Mouse (Mus musculus) small intestine, adult 2 months (tissue): ENCODE results near the gene Gnaq. TPM values are rescaled to one million over a fixed set of nuclear protein-coding genes. Genes with fewer than 3 reads are reported as not detected.

Experiments
- H3K27ac ChIP-seq: fragments of 200-500 bp; 2 replicates; pipeline ENCODE4 v1.5.1; 2012; ENCODE audit warnings: low read depth, low read length, control low read depth, inconsistent platforms; ENCODE audit not compliant: insufficient read depth
- H3K27me3 ChIP-seq: fragments of 200-500 bp; 2 replicates; pipeline ENCODE4 v1.6.1; 2012; ENCODE audit warnings: mild to moderate bottlenecking, moderate library complexity, low read length, inconsistent platforms; ENCODE audit not compliant: control insufficient read depth, insufficient read depth
- H3K36me3 ChIP-seq: fragments of 200-500 bp; 2 replicates; pipeline ENCODE4 v1.6.1; 2012; ENCODE audit warnings: mild to moderate bottlenecking, low read length, control low read depth, inconsistent platforms; ENCODE audit not compliant: control insufficient read depth, insufficient read depth
- H3K4me1 ChIP-seq: fragments of 200-500 bp; 2 replicates; pipeline ENCODE4 v1.6.1; 2012; ENCODE audit warnings: low read length, inconsistent platforms, mixed read lengths; ENCODE audit not compliant: control insufficient read depth, insufficient read depth, insufficient read length
- H3K4me3 ChIP-seq: fragments of 200-500 bp; 2 replicates; pipeline ENCODE4 v1.5.1; 2012; ENCODE audit warnings: low read depth, mild to moderate bottlenecking, control low read depth, inconsistent platforms, low read length, moderate library complexity
- CTCF ChIP-seq: fragments of 200-500 bp; IDR thresholded peaks from 2 replicates; pipeline ENCODE4 v1.5.1; 2012; ENCODE audit warnings: low read depth, mild to moderate bottlenecking, control low read depth, inconsistent platforms, low read length, moderate library complexity, mixed read lengths; ENCODE audit not compliant: insufficient replicate concordance, insufficient read length; ENCODE audit errors: extremely low read depth
- POLR2A ChIP-seq: fragments of 200-500 bp; IDR thresholded peaks from 2 replicates; pipeline ENCODE4 v1.6.1; 2012; ENCODE audit warnings: low read depth, mild to moderate bottlenecking, control low read depth, inconsistent platforms, low read length, moderate library complexity
- WGBS: fragments of 180-500 bp; shearing (Covaris S2); methylation state at CpG from one replicate; pipeline ENCODE4 v1.1.7; 2018; 5-methylcytosine and 5-hydroxymethylcytosine counted together
- polyA plus RNA-seq: library from polyadenylated mRNA; depleted of rRNA; stranded (reverse); fragments of >200 nt; gene quantifications from 2 replicates; pipeline ENCODE4 v1.2.3, GENCODE M21; 2012

The Gnaq gene
- polyA plus RNA-seq, 1 experiment, result 16.1 TPM

GRCm38 (mm10) chr19:16181258-16181657, 48.6 kb downstream of the Gnaq start:
- WGBS, result 74% methylated on average over 3 of the region's 3 CpGs

GRCm38 (mm10) chr19:16181852-16182475, 49.3 kb downstream of the Gnaq start:
- no peak overlapping the region for H3K27ac ChIP-seq
- 85% methylated on average over 7 of the region's 7 CpGs for WGBS
- TF ChIP-seq POLR2A (no peak), CTCF (no peak)
- peaks cover 8% of the 10 kb centered on the region; the same call in 1 of the 2 replicates for H3K4me1 ChIP-seq
- H3K27me3 ChIP-seq, result no peaks in the 10 kb centered on the region
- no peak overlapping the region for H3K4me3 ChIP-seq
- no peaks in the 10 kb centered on the region for H3K36me3 ChIP-seq

More at GRCm38 (mm10) chr19:16181258-16181657, 48.6 kb downstream of the Gnaq start:
- Histone ChIP-seq H3K27ac (no peak overlapping the region), H3K27me3 (no peaks in the 10 kb centered on the region), H3K4me1 (peaks cover 8% of the 10 kb centered on the region; the same call in 1 of the 2 replicates), H3K36me3 (no peaks in the 10 kb centered on the region), H3K4me3 (no peak overlapping the region)
- TF ChIP-seq POLR2A (no peak), CTCF (no peak)

- TF ChIP-seq CTCF (no peak), POLR2A (no peak)
- Histone ChIP-seq H3K27me3 (no peaks in the 10 kb centered on the region), H3K4me3 (no peak overlapping the region), H3K36me3 (no peaks in the 10 kb centered on the region), H3K4me1 (peaks cover 10% of the 10 kb centered on the region; the same call in 1 of the 2 replicates), H3K27ac (no peak overlapping the region)
- WGBS, result 79% methylated on average over 10 of the region's 10 CpGs
Observed at GRCm38 (mm10) chr19:16183592-16184365, 51.1 kb downstream of the Gnaq start.

- Histone ChIP-seq H3K4me3 (no peak overlapping the region), H3K4me1 (peaks cover 10% of the 10 kb centered on the region; the same call in 1 of the 2 replicates), H3K27me3 (no peaks in the 10 kb centered on the region), H3K27ac (no peak overlapping the region), H3K36me3 (no peaks in the 10 kb centered on the region)
- no peak for TF ChIP-seq CTCF
- no peak for TF ChIP-seq POLR2A
- 68% methylated on average over 3 of the region's 3 CpGs for WGBS
Observed at GRCm38 (mm10) chr19:16186984-16187383, 54.4 kb downstream of the Gnaq start.

- no peaks in the 10 kb centered on the region for H3K27me3 ChIP-seq
- H3K4me3 ChIP-seq, result no peak overlapping the region
- H3K4me1 ChIP-seq, result peaks cover 10% of the 10 kb centered on the region; the same call in 1 of the 2 replicates
- H3K27ac ChIP-seq, result no peak overlapping the region
- TF ChIP-seq CTCF (no peak), POLR2A (no peak)
- no peaks in the 10 kb centered on the region for H3K36me3 ChIP-seq
- 39% methylated on average over 2 of the region's 2 CpGs for WGBS
Observed at GRCm38 (mm10) chr19:16187952-16188351, 55.3 kb downstream of the Gnaq start.

GRCm38 (mm10) chr19:16189066-16189765, 56.6 kb downstream of the Gnaq start:
- 67% methylated on average over 9 of the region's 9 CpGs for WGBS
- Histone ChIP-seq H3K27ac (no peak overlapping the region), H3K27me3 (no peaks in the 10 kb centered on the region), H3K4me3 (no peak overlapping the region), H3K36me3 (no peaks in the 10 kb centered on the region), H3K4me1 (peaks cover 6% of the 10 kb centered on the region; the same call in 1 of the 2 replicates)
- TF ChIP-seq CTCF (no peak), POLR2A (no peak)
